Mouse (Mus musculus) myocyte (in vitro differentiated cells): ENCODE results near the gene Msi2.

Experiments
- MYOD1 ChIP-seq, 3 experiments: IDR thresholded peaks; one replicate each; pipeline ENCODE4 v1.6.1; 2011; ENCODE audit warnings: control low read depth in 2 of 3, low read depth in 2 of 3, mild to moderate bottlenecking in 2 of 3, moderate library complexity in 1 of 3; ENCODE audit not compliant: insufficient read length in 2 of 3, control insufficient read depth in 1 of 3
- POLR2A ChIP-seq: IDR thresholded peaks from one replicate; pipeline ENCODE4 v1.6.1; 2011; ENCODE audit warnings: low read depth, mild to moderate bottlenecking, control low read depth, moderate library complexity; ENCODE audit not compliant: insufficient read length
- POLR2AphosphoS2 ChIP-seq: IDR thresholded peaks from one replicate; pipeline ENCODE4 v1.6.1; 2011; ENCODE audit warnings: low read depth, control low read depth; ENCODE audit not compliant: insufficient read length
- TCF12 ChIP-seq: IDR thresholded peaks from one replicate; pipeline ENCODE4 v1.6.1; 2011; ENCODE audit warnings: mild to moderate bottlenecking, control low read depth; ENCODE audit not compliant: poor library complexity, insufficient read depth, severe bottlenecking

DNA sequence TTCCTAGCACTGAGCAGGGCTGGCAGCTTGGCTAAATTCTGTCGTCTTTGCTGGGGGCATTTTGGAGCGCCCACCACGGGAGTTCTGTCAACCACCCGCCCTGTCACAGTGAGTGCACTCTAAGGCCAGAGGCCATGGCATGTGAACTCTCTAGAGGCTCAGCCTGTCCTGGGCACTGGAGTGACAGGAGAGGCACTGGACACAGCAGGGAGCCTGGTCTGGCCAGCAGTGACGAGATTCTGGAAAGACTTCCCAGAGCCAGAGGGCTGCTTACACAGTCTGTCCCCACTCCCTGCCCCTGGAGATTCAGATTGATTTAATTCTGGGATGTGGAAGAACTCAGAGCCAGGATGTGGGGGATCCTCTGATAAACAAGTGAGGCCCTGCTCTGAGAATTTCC lies 318.9 kb downstream of the Msi2 start:
- no peak for TF ChIP-seq POLR2A
- TF ChIP-seq POLR2AphosphoS2 = no peak
- no peak for TF ChIP-seq MYOD1 (IDR thresholded peaks at IDR 0.05; ENCODE audit: control insufficient read depth in 1 of 3, insufficient read length in 2 of 3, low read depth in 2 of 3)
- TF ChIP-seq TCF12 = no peak
